Mouse (Mus musculus): ENCODE results near the gene Brk1.

The Brk1 gene

DNA sequence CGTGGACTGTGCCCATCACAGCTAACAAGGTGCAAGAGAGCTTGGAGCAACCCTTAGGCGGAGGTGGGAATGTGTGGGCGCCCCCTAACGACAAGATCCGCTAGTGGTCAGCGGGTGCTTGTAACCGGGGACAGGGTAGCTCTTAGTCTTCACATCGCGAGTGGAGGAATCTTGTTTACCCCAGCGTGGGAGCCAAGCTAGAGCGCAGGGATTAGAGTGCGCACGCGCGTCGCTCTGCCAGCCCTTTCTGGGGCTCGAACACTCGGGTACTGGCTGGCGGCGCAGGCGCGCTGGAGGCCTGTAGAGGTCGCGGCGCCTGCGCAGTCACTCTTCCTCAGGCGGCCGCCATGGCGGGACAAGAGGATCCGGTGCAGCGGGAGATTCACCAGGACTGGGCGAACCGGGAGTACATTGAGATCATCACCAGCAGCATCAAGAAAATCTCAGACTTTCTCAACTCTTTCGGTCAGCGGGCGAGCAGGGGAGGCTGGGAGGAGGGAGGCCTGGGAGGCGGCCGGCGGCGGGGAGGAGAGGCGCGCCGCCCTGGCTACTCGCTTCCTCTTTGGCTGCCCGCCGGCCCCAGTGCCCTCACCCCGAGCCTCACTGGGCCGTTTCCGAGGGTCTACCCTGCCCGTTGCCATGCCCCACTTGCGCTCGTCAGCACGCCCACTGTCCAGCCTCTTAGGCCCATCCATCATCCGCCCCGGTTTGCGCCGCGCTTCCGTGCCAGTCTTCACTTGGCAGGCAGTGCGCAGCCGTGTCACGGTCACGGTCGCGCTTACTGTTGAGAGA, at the start of gene Brk1:
Gene Brk1 (plus strand): TSS at position 341 of the 792 bp plus-strand sequence.
- peak; percentile 85 for DNase-seq (ENCODE audit: low spot score)

DNA sequence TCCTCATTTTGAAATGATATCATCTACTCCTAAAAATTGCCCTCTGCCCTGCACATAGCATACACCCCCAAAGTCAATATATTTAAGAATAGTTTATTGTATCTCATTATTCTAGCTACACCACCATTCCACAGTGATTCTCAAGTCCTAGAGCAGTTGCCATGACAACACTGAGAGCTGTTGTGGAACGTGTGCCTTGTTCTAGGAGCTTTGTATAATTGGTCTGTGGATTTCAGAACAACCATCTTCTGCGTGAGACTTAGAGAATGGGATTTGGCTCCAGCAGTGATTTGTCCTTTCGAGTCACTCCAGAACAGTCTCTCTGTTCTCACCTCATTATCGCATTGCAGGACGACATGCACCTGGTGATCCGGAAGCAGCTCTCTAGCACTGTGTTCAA, 44.8 kb upstream of the Brk1 start:
- DNase-seq (ENCODE audit: low spot score), result no peak

DNA sequence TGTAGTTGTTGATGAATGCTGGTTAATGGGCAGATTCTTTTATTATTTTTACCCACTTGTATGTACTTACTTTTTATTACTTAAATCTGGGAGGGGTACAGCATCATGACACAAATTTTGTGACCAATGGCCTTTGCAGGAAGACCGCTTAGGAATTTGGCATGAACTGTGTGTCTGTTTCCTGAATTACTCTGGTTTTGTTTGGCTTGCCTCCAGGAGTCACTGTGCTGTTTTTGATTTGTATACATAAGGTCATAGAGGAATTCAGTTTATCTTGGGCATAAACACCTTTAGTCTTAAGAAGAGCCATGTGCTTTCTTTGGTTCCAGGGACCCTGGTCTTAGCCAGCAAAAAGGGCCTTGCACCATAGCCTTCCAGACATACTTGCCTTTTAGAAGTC, 40.0 kb upstream of the Brk1 start:
- no peak for DNase-seq (ENCODE audit: low spot score)

DNA sequence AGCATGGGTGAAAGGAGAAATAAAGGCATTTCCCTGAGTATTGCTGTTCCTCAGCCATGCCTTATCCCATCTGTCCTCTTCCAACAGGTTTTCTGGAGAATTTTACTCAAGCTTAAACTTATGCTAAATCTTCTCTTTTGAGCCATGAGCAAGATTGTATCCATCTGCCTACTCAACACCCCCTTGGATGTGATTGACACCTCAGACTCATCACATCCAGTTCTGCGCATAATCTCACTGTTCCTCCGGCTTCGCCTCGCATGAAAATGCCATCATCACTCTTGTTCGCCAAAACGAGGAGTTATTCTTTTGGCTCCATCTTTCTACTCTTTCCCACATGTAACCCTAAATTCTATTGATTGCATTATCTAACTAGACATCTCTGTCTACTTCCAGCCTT, 28.5 kb upstream of the Brk1 start:
- no peak for DNase-seq (ENCODE audit: low spot score)

DNA sequence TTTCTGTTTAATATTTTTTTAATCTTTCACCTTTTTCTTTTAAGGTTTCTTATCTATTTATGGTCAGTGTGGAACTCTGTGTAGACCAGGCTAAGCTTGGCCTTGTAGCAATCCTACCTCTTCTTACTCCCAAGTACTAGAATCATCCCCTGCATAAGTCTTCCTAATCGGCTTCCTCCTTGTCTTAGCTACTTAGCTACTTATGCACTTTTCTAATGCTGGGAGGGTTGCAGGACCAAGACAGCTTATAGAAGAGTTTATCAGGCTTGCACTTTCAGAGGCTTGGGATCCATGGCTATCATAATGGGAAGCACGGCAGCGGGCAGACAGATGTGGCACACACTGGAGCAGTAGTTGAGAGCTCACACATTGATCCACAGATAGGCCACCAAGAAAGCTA, 25.3 kb upstream of the Brk1 start:
- no peak for DNase-seq (ENCODE audit: low spot score)

DNA sequence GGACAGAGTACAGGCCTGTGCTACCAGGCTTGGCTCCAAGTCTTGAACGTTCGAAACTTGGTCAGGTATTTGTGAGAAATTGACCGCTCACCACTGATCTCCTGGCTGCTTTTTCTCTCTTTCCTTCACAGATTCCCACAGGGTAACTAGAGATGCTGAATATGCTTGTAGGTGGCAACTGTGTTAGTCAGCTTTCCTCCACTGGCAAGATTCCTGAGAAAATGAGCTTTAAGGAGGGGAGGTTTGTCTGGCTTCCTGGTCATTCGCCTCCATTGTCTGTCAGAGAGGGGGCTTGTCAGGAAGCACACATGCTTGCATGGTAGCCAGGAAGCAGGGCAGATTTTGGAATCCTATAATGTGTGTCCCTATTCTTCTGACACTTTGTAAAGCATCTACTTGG, 21.5 kb upstream of the Brk1 start:
- DNase-seq (ENCODE audit: low spot score), result no peak

DNA sequence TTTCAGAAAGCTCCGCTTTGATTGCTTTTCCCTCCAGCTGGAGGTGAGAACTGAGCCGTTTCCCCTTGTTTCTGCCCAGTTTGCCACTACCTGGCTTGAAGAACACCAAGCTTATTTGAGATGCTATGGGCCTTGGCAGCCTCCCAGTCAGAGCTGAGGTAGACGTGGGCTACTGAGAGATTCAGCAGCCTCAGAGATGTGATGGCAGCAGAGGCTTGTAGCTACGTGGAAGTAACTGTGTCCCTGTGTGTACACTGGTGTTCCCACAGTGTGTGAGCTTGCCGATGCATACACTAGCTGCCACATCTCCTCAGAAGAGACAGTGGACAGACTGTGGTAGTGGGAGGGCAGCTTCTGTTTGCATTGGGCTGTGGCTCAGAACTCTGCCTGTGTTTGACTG, 19.5 kb upstream of the Brk1 start:
- DNase-seq (ENCODE audit: low spot score), result no peak

DNA sequence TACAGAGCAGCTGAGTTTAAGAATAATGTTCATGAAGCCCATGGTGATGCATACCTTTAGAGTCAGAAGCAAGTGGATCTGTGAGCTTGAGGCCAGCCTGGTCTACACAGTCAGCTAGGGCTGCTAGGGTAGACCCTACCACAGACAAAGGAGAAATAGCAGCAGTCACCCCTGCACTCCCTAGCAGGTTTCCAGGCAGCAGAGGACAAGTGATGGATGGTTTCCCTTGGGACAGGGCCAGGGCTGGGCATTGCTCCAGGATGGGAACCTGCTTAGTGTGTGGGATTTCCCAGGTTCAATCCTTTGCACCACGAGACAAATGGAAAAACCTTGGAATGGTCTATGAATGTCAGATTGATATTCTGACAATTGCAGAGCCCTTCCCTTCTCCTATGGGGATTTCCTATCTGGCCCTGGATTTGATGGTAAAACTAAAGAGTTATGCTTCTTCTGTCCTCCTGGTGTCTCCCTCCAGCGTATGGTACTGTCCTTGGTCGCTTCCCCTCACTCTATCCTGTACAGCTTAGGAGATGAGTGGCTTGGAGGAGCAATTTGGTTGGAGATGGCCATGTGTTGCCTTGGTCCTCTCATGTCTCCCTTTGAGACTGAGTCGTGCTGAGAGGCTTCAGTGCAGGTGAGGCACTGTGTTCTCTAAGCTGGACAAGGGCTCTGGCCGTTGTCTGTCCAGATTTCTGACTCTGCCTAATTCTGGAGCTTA, 17.9 kb upstream of the Brk1 start:
- DNase-seq (ENCODE audit: low spot score), result peak; percentile 12

DNA sequence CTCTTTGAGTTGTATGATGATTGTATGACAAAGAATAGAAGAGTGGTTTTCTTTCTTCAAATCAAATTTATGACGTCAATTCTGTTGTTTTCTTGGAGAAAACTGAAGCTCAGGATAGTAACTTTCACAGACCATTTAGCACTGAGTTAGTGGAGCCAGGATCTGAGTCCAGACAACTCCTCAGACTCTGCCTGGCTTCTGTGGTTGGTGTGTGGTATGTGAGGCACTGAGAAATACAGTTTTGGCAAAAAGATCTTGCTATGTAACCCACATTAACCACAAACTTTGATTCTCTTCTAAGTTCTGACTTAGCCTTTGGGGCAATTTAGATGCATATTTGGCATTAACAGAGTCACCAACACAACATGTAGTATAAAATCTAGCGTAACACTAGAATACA, 11.9 kb upstream of the Brk1 start:
- no peak for DNase-seq (ENCODE audit: low spot score)

DNA sequence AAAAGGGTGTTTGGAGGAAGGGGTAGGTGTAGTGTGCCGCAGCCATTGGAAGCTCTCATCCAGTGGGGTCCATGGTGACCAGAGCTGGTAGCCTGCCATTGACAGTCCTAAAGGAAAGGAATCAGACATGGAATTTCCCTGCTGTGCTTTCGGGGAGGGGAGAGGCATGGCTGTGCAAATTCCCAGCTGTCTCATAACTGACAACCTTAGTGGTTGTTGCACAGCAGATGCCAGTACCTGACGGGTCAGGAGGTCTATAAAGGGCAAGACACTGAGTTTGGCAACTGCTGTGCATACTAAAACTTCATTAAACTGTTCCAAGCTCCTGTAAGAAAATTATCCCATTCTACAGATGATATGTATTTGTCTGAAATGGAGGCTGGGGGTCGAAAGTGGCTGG, 6.6 kb upstream of the Brk1 start:
- no peak for DNase-seq (ENCODE audit: low spot score)

DNA sequence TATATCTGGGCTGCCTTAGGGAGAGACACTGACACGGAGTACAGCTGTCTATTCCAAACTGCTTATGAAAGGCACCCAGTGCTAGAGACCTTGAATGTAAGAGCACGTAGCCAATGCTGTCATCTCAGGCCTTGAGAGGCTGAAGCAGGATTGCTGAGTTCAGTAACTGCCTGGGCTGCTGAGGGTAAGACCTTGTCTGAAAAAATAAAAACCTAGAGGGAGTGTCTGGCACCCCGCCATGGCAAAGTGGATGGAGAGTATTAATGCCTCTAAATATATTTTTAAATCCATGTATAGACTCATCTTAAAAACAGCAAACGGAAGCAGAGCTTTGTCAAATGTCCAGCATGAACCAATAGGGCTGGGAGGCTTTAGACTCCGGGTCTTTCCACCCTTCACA, 4.7 kb upstream of the Brk1 start:
- DNase-seq (ENCODE audit: low spot score), result no peak

DNA sequence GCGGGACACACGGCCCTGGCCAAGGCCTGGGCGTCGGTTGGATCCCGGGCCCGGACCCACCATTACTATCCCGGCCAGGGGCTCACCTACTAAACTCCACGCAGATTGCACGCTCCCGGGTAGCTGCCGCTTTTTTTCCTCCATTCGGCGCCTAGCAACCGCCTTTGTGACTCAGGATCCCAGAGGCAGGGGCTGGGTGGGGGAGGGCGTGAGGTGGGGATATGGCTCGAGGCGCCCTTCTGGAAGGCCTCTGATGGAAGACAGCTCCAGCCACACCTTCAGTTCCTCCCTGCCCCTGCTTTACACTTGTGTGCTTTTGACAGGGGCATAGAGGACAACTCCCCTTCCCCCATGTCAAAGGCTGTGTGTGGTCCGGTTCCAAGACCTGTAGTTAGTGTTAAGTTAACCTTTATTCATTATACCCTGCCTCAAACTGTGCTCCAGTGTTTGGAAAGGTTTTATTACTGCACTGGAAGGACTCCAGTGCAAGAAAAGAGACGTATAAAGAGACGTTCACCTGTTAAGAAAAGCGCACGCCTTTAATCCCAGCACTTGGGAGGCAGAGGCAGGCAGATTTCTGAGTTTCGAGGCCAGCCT, 3.9 kb upstream of the Brk1 start, which contains the start of gene Fancd2os:
Gene Fancd2os (minus strand): TSS at position 173 of the 597 bp plus-strand sequence.
- no peak for DNase-seq (ENCODE audit: low spot score)

DNA sequence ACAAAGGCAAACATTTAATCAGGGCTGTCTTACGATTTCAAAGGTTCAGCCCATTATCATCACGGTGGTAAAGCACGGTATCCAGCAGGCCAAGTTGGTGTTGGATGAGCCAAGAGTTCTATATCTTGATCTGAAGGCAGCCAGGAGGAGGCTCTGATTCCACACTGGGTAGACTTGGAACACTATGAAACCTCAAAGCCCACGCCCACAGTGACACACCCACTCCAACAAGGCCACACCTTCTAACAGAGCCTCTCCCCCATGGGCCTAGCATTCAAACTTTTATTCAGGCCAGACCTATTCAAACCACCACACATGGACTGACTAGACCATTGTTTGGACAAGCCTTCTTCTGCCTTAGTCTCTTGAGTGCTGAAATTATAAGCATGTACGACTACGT, 1.8 kb upstream of the Brk1 start:
- DNase-seq (ENCODE audit: low spot score), result no peak

DNA sequence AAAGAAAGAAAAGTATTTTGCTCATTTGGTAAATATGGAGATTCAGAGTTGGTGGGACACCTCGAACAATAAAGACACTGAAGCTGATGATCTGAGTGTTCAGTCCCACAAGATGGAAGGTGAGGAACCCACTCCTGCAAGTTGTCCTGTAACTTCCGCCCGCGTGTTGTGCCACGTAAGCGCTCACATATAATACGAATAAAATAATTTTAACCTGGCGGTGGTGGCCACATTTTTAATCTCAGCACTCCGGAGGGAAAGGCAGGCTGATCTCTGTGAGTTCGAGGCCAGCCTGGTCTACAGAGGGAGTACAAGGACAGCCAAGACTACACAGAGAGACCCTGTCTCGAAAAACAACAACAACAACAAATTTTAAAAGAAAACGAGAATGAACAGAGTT, 579 bp upstream of the Brk1 start:
- no peak for DNase-seq (ENCODE audit: low spot score)

DNA sequence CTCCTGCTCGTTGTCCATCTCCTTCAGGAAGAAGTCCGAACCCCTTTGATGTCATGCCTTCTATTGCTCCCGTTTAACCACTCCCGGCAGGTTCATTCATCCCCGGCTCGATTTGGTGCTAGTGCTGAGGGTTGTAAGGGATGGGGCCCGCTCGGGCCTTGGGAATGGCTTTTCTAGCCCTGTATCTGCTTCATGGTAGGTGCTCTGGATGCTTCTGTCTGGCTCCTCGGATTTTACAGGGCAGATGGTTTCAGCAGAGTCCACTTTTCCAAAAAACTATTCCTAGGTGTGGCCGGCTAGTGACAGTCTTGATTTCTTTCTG, 613 bp downstream of the Brk1 start:
- no peak for DNase-seq (ENCODE audit: low spot score)

DNA sequence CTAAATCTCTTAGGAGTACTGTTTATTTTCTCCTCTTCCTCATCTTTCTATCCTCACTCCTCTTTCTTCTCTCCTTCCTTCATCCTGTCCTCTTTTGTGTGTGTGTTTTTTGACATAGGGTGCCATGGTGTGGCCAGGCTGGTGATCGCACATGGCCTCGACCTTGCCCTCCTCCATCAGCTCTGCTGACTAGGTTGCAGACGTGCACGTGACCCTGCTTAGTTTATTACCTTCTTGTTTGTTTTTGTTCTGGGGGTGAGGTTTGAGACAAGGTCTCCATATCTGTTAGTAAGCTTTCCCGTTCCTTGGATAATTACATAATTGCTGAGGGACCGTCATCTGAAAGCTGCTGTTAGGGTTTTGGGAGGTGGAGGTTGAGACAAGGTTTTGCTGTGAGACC, 4.3 kb downstream of the Brk1 start:
- DNase-seq (ENCODE audit: low spot score), result no peak

DNA sequence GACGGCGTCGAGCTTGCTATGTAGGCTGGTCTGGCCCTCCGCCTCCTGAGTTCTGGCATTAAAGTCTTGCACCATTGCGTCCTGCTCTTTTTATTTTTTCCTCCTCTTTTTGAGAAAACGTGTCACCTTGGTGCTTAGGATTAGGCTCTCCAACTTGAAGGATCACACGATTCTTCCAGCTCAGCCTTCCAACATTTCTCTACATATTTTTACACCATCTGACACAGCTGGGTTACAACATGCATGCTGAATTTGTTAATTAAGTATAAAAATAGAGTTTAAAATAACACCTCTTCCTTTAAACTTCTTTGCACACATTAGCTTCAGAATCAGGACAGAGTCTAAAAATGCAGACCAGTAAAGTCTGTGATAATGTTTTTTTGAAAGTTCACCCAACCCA, 4.7 kb downstream of the Brk1 start:
- DNase-seq (ENCODE audit: low spot score), result no peak

DNA sequence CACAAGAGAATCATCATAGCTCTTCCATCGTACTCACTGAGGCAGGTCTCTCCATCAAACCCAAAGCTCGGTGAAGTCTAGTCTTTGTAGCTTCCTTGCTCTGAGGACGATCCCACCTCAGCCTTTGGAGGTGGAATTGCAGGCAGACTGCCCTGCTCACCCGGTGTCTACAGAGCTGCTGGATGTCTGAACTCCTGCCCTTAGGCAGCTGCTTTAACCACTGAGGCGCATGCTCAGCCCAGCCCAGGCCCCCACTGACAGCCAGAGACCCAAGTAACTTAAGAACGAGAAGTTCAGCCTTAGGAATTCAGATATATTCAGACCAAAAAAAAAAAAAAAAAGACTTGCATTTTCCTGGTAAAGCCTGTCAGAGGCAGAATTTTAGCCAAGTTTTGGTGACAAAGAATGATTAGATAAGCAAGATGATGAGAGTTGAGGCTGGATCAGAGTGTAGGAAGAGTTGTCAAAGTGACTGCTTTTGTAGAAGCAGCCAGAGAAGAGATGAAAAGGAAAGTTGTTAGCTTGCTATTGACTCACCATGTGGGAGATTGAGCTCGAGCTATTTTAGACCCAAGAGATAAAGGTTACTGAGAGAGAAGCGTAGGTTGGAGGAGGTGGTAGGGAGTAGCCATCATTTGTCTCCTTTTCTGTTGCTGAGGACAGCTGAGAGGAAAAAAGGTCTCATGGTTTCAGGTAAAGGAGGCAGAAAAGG, 7.8 kb downstream of the Brk1 start:
- no peak for DNase-seq (ENCODE audit: low spot score)

DNA sequence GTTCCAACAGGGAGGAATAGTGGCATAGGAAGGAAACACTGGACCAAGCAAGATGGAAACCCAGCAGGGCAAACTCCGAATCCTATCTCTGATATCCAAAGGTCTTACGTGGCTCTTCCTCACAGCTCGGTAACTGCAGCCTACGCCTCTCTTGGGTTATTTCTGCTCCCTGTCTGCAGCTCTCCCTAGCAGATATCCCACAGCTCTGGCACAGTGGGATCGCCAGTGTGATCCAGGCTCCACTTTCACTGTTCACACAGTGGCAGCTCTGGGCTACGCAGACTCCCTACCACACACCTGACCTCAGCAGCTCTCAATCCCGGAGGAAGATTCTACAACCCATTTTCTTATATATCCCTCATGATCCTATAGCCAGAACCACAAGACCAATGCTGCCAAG, 9.6 kb downstream of the Brk1 start:
- DNase-seq (ENCODE audit: low spot score), result no peak

DNA sequence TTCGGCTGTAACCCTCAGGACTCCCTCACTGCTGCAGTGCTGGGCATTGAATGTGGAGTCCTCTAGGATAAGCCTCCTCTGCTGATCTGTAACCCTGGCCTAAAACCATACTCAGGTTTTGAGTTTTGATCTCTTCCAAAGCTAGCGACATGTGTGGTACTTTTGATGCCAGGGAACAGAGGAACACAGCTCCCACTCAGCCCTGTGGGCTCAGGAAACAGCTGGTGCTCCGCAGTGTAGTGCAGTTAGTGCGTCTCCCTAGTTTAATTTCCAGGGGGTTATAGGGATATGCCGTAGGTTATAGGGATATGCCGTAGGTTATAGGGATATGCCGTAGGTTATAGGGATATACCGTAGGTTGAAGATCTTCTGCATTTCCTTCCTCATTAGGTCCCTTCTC, 10.4 kb downstream of the Brk1 start:
- no peak for DNase-seq (ENCODE audit: low spot score)

DNA sequence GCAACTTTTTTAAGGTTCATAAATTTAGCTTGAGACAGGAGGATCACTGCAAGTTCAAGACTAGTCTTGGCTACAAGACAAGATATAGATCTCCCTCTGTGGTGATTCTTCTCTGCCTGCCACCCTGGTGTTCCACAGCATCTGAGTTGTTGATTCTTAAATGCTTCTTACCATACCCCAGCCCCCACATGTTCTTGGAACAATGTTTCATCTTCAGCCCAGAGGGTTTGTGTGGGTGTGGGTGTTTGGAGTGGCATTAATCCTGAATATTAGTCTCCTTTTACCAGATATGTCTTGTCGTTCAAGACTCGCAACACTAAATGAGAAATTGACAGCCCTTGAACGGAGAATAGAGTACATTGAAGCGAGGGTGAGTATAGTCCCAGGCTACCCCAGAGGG, 10.9 kb downstream of the Brk1 start:
- DNase-seq (ENCODE audit: low spot score), result no peak

DNA sequence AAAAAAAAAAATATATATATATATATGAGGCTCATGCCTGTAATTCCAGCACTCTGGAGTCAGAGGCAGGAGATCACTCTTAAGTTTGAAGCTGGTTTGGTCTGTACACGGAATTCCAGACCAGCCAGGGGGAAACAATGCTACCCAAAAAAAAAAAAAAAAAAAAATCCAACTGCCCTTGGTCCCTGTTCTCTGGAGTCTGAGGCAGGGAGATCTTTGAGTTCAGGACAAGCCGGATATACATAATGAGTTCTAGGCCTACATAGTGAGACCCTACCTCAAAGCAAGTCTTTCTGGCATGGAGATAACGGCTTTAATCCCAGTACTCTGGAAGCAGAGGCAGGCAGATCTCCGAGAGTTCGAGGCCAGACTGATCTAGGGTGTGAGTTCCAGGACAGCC, 18.8 kb downstream of the Brk1 start:
- no peak for DNase-seq (ENCODE audit: low spot score)
